Mouse (Mus musculus) lung, postnatal 0 days (tissue): ENCODE measurements at regions not wholly inside any gene's neighbourhood (a gene's known extent, or its start where the extent isn't known, plus 50 kb on each side); places are given as distances from the start of the nearest gene placed in this dataset.

Experiments used
- CTCF ChIP-seq: IDR thresholded peaks from 2 replicates; pipeline ENCODE4 v1.5.1; 2016; ENCODE audit warnings: antibody characterized with exemption, mild to moderate bottlenecking
- EP300 ChIP-seq: IDR thresholded peaks from 2 replicates; pipeline ENCODE4 v1.6.1; 2016; ENCODE audit warnings: antibody characterized with exemption, mild to moderate bottlenecking, control low read depth

GRCm38 (mm10) chr10:83836351-83836750 is 113.7 kb downstream of the 1500009L16Rik start:
- TF ChIP-seq CTCF (no peak), EP300 (peak; percentile 46; the same call in 1 of the 2 replicates)
